Mouse (Mus musculus): ENCODE data around the gene Agpat1. TPM values are rescaled to one million over a fixed set of nuclear protein-coding genes. Genes with fewer than 3 reads are reported as not detected.

The Agpat1 gene
- polyA plus RNA-seq, 1 experiment from 2014 or later, result 74.8 TPM

DNA sequence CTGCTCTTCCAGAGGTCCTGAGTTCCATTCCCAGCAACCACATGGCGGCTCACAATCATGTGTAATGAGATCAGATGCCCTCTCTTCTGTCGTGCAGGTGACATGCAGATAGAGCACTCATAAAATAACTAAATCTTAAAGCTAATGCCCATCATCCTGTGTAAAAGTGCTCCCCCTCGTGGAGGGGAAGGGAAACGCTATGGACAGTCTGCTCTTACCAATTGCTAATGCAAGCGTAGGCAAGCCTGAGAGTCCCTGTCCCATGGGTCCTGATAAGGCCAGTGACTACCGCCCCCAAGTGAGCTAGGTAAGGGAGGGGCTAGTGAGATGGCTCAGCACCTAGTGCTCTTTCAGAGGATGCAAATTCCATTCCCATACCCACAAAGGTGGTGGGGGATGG, 14.9 kb downstream of the Agpat1 start:
- Histone ChIP-seq H3K9ac (ENCODE audit: low read length) (no peak overlapping the region), H3K4me3 (ENCODE audit: low read depth, low read length) (no peak overlapping the region), H3K27ac (replicated peaks; ENCODE audit: low read depth, low read length) (no peak overlapping the region), H3K4me2 (ENCODE audit: low read depth, severe bottlenecking) (no peak overlapping the region), H3K36me3 (ENCODE audit: control insufficient read depth, insufficient read depth, low read length) (peaks cover 2% of the 10 kb centered on the region; the same call in 1 of the 2 replicates), H3K4me1 (ENCODE audit: control insufficient read depth, insufficient read depth, low read length) (no peaks in the 10 kb centered on the region), H3K9me3 (ENCODE audit: control insufficient read depth, low read length) (no peaks in the 10 kb centered on the region), H3K27me3 (ENCODE audit: control insufficient read depth, insufficient read depth, low read length) (no peaks in the 10 kb centered on the region)
- 21% methylated on average over 6 of the region's 6 CpGs for WGBS
- DNase-seq (ENCODE audit: low spot score), result peak; percentile 74
- no peak for ATAC-seq (ENCODE audit: insufficient number of reproducible peaks, low FRiP score, low TSS enrichment, low read depth)

- no peaks in the 10 kb centered on the region for H3K36me3 ChIP-seq (ENCODE audit: control insufficient read depth, insufficient read depth, low read length)
- H3K27me3 ChIP-seq (ENCODE audit: control insufficient read depth, insufficient read depth, low read length), result no peaks in the 10 kb centered on the region
- ATAC-seq (ENCODE audit: insufficient number of reproducible peaks, low FRiP score, low TSS enrichment, low read depth), result no peak
- peaks cover under 1% of the 10 kb centered on the region; the same call in 1 of the 2 replicates for H3K4me1 ChIP-seq (ENCODE audit: control insufficient read depth, insufficient read depth, low read length)
- H3K4me3 ChIP-seq (ENCODE audit: low read depth, low read length), result no peak overlapping the region
- DNase-seq (ENCODE audit: low spot score), result no peak
- no peak overlapping the region for H3K9ac ChIP-seq (ENCODE audit: low read length)
- H3K4me2 ChIP-seq (ENCODE audit: low read depth, severe bottlenecking), result no peak overlapping the region
- no peak overlapping the region for H3K27ac ChIP-seq (replicated peaks; ENCODE audit: low read depth, low read length)
- H3K9me3 ChIP-seq (ENCODE audit: control insufficient read depth, low read length), result no peaks in the 10 kb centered on the region
- 86% methylated on average over 8 of the region's 8 CpGs for WGBS
These were observed 16.9 kb downstream of the Agpat1 start for GRCm38 (mm10) chr17:34621006-34621405.

- Histone ChIP-seq H3K4me1 (ENCODE audit: control insufficient read depth, insufficient read depth, low read length) (peaks cover 12% of the 10 kb centered on the region), H3K4me2 (ENCODE audit: low read depth, severe bottlenecking) (no peak overlapping the region), H3K9me3 (ENCODE audit: control insufficient read depth, low read length) (no peaks in the 10 kb centered on the region), H3K4me3 (ENCODE audit: low read depth, low read length) (no peak overlapping the region), H3K27ac (replicated peaks; ENCODE audit: low read depth, low read length) (no peak overlapping the region), H3K9ac (ENCODE audit: low read length) (no peak overlapping the region), H3K27me3 (ENCODE audit: control insufficient read depth, insufficient read depth, low read length) (no peaks in the 10 kb centered on the region), H3K36me3 (ENCODE audit: control insufficient read depth, insufficient read depth, low read length) (no peaks in the 10 kb centered on the region)
- DNase-seq (ENCODE audit: low spot score) (no peak), ATAC-seq (ENCODE audit: insufficient number of reproducible peaks, low FRiP score, low TSS enrichment, low read depth) (no peak)
- WGBS, result 85% methylated on average over 9 of the region's 9 CpGs
These were observed 19.1 kb downstream of the Agpat1 start for GRCm38 (mm10) chr17:34623161-34623560.

GRCm38 (mm10) chr17:34624981-34625380, 20.9 kb downstream of the Agpat1 start:
- WGBS, result 93% methylated on average over 3 of the region's 3 CpGs
- H3K9me3 ChIP-seq (ENCODE audit: control insufficient read depth, low read length), result no peaks in the 10 kb centered on the region
- no peak overlapping the region for H3K27ac ChIP-seq (replicated peaks; ENCODE audit: low read depth, low read length)
- no peak overlapping the region for H3K9ac ChIP-seq (ENCODE audit: low read length)
- no peak overlapping the region for H3K4me2 ChIP-seq (ENCODE audit: low read depth, severe bottlenecking)
- no peaks in the 10 kb centered on the region for H3K36me3 ChIP-seq (ENCODE audit: control insufficient read depth, insufficient read depth, low read length)
- peaks cover 21% of the 10 kb centered on the region for H3K4me1 ChIP-seq (ENCODE audit: control insufficient read depth, insufficient read depth, low read length)
- no peak for ATAC-seq (ENCODE audit: insufficient number of reproducible peaks, low FRiP score, low TSS enrichment, low read depth)
- H3K27me3 ChIP-seq (ENCODE audit: control insufficient read depth, insufficient read depth, low read length), result peaks cover 4% of the 10 kb centered on the region
- H3K4me3 ChIP-seq (ENCODE audit: low read depth, low read length), result no peak overlapping the region
- no peak for DNase-seq (ENCODE audit: low spot score)

DNA sequence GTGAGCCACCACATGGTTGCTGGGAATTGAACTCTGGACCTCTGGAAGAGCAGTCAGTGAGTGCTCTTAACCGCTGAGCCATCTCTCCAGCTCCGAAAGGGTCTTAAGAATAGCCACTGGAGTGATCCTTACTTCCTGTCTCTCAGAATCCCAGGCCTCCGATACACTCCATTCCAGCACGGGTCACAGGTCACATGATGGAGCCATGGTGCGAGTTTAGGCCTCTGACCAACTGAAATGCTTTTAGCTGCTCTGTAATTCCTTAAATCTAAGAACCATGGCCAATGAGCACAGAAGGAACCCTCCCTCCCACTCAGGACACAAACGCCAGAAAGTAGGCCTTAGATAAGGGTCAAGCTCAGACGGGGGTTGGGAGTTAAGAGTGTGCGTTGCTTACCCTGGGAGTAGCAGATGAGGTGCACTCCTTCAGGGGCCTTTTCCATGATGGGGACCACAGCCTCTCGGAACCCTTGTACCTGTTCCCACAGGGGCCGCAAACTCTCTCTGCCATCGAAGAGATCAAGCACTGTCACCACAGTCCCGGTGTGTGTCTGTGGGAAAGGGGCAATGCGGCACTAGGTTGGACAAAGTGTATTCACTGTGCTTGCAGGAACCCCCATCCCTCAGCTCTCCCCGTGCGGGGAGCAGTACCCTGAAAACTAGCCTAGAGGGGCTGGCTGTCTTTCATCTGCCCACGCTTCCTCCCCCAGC, 22.2 kb downstream of the Agpat1 start:
- ATAC-seq (ENCODE audit: insufficient number of reproducible peaks, low FRiP score, low TSS enrichment, low read depth) (no peak), DNase-seq (ENCODE audit: low spot score) (no peak)
- H3K9ac ChIP-seq (ENCODE audit: low read length), result peak overlapping the region; percentile 71
- no peak overlapping the region for H3K27ac ChIP-seq (replicated peaks; ENCODE audit: low read depth, low read length)
- H3K4me1 ChIP-seq (ENCODE audit: control insufficient read depth, insufficient read depth, low read length), result peaks cover 28% of the 10 kb centered on the region
- WGBS, result 55% methylated on average over 16 of the region's 16 CpGs
- H3K4me3 ChIP-seq (ENCODE audit: low read depth, low read length), result peak overlapping the region; percentile 82
- H3K4me2 ChIP-seq (ENCODE audit: low read depth, severe bottlenecking), result peak overlapping the region; percentile 94
- no peaks in the 10 kb centered on the region for H3K36me3 ChIP-seq (ENCODE audit: control insufficient read depth, insufficient read depth, low read length)
- H3K27me3 ChIP-seq (ENCODE audit: control insufficient read depth, insufficient read depth, low read length), result peaks cover 16% of the 10 kb centered on the region
- no peaks in the 10 kb centered on the region for H3K9me3 ChIP-seq (ENCODE audit: control insufficient read depth, low read length)

GRCm38 (mm10) chr17:34626773-34627092, 22.7 kb downstream of the Agpat1 start:
- no peaks in the 10 kb centered on the region for H3K36me3 ChIP-seq (ENCODE audit: control insufficient read depth, insufficient read depth, low read length)
- ATAC-seq (ENCODE audit: insufficient number of reproducible peaks, low FRiP score, low TSS enrichment, low read depth) (0 out of 2 replicates have a peak, but pooled peaks have one; percentile 5), DNase-seq (ENCODE audit: low spot score) (peak; percentile 54)
- no peaks in the 10 kb centered on the region for H3K9me3 ChIP-seq (ENCODE audit: control insufficient read depth, low read length)
- peaks cover 28% of the 10 kb centered on the region for H3K4me1 ChIP-seq (ENCODE audit: control insufficient read depth, insufficient read depth, low read length)
- H3K4me3 ChIP-seq (ENCODE audit: low read depth, low read length), result peak overlapping the region; percentile 82
- H3K27me3 ChIP-seq (ENCODE audit: control insufficient read depth, insufficient read depth, low read length), result peaks cover 21% of the 10 kb centered on the region
- peak overlapping the region; percentile 71 for H3K9ac ChIP-seq (ENCODE audit: low read length)
- H3K4me2 ChIP-seq (ENCODE audit: low read depth, severe bottlenecking), result peak overlapping the region; percentile 94
- WGBS, result under 1% methylated on average over 18 of the region's 18 CpGs
- H3K27ac ChIP-seq (replicated peaks; ENCODE audit: low read depth, low read length), result no peak overlapping the region

DNA sequence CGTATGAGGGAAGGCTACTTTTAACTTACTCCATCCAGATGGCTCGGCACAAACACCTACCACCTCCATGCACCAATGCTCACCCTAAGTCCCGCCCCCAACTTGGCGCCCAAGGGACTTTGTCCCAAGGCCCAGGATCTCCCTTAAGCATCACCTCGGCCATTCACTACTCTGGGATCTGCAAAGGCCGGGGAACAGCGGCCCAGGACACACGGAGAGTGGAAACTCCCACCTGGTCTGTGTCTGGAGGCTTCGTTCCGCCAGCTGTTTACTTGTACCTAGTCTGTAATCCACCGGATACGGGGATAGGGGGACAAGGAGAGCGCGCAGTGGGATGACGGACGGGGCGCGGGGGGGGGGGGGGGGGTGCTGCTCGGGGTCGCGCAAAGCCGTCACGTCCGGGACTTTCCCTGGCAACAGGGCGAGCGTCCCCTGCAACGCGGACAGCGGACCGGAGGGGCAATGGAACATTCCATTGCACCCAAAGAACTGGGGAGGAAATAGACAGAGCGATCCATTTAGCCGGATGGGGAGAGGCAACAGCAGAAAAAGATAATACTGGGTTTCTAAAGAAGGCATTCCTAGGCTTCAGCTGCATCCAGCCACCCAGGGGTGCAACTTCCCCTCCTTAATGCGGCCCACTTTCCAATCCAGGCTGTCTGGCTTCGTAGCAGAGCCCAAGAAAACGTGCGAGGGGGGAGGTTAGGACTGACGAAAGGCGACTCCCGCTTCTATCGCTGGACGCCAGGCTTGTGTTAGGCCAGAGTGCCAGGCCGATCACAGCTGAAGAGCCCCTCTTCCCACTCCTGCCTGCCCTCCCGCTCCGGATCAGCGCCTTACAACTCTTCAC, 23.3 kb downstream of the Agpat1 start:
- Histone ChIP-seq H3K4me3 (ENCODE audit: low read depth, low read length) (peak overlapping the region; percentile 82), H3K4me1 (ENCODE audit: control insufficient read depth, insufficient read depth, low read length) (peaks cover 28% of the 10 kb centered on the region), H3K27ac (replicated peaks; ENCODE audit: low read depth, low read length) (peak overlapping the region; percentile 81), H3K9ac (ENCODE audit: low read length) (peak overlapping the region; percentile 71), H3K4me2 (ENCODE audit: low read depth, severe bottlenecking) (peak overlapping the region; percentile 94), H3K27me3 (ENCODE audit: control insufficient read depth, insufficient read depth, low read length) (peaks cover 26% of the 10 kb centered on the region), H3K36me3 (ENCODE audit: control insufficient read depth, insufficient read depth, low read length) (no peaks in the 10 kb centered on the region), H3K9me3 (ENCODE audit: control insufficient read depth, low read length) (no peaks in the 10 kb centered on the region)
- ATAC-seq (ENCODE audit: insufficient number of reproducible peaks, low FRiP score, low TSS enrichment, low read depth) (peak; percentile 68), DNase-seq (ENCODE audit: low spot score) (peak; percentile 92)
- WGBS, result under 1% methylated on average over 45 of the region's 45 CpGs

- WGBS, result 6% methylated on average over 29 of the region's 29 CpGs
- ATAC-seq (ENCODE audit: insufficient number of reproducible peaks, low FRiP score, low TSS enrichment, low read depth), result no peak
These were observed 24.0 kb downstream of the Agpat1 start, which contains the start of gene Ppt2 for GRCm38 (mm10) chr17:34627943-34628643. Gene Ppt2 (minus strand): TSS chr17:34628510.

More at GRCm38 (mm10) chr17:34627943-34628643, 24.0 kb downstream of the Agpat1 start, which contains the start of gene Ppt2:
- Histone ChIP-seq H3K9me3 (ENCODE audit: control insufficient read depth, low read length) (no peaks in the 10 kb centered on the region), H3K36me3 (ENCODE audit: control insufficient read depth, insufficient read depth, low read length) (no peaks in the 10 kb centered on the region), H3K4me1 (ENCODE audit: control insufficient read depth, insufficient read depth, low read length) (peaks cover 28% of the 10 kb centered on the region), H3K27me3 (ENCODE audit: control insufficient read depth, insufficient read depth, low read length) (peaks cover 31% of the 10 kb centered on the region), H3K4me2 (ENCODE audit: low read depth, severe bottlenecking) (peak within 1 kb of the TSS; percentile 94), H3K9ac (ENCODE audit: low read length) (peak within 1 kb of the TSS; percentile 71), H3K27ac (replicated peaks; ENCODE audit: low read depth, low read length) (peak within 1 kb of the TSS; percentile 81), H3K4me3 (ENCODE audit: low read depth, low read length) (peak within 1 kb of the TSS; percentile 82)
- DNase-seq (ENCODE audit: low spot score), result no peak
